Mouse (Mus musculus): ENCODE measurements at regions not wholly inside any gene's neighbourhood (a gene's known extent, or its start where the extent isn't known, plus 50 kb on each side); places are given as distances from the start of the nearest gene placed in this dataset.

GRCm38 (mm10) chr10:111842896-111843295, 129.6 kb upstream of the Krr1 start:
- TF ChIP-seq POLR2A (IDR thresholded peaks at IDR 0.05; ENCODE audit: low read depth, low read length) = no peak
- TF ChIP-seq CTCF (IDR thresholded peaks at IDR 0.05; ENCODE audit: extremely low read depth, insufficient read length, insufficient replicate concordance, low read depth, low read length) = no peak

Measured in small intestine, adult 2 months (tissue).